Mouse (Mus musculus) kidney, postnatal 4 days (tissue): ENCODE results near the gene Pik3cd.

ENCODE experiments used
- DNase-seq, 2 experiments: peaks; one replicate each; pipeline ENCODE4 v3.0.0; 2021; ENCODE audit warnings: mixed read lengths in 2 of 2

Gene Pik3cd

GRCm38 (mm10) chr4:149606766-149607358 lies 95.5 kb downstream of the Pik3cd start:
- DNase-seq, result no peak

- DNase-seq, result no peak
These were observed 96.3 kb downstream of the Pik3cd start for GRCm38 (mm10) chr4:149606056-149606455.

- DNase-seq, result no peak
These were observed 97.9 kb downstream of the Pik3cd start for GRCm38 (mm10) chr4:149604518-149604917.

GRCm38 (mm10) chr4:149603860-149604259 lies 98.5 kb downstream of the Pik3cd start:
- no peak for DNase-seq

GRCm38 (mm10) chr4:149602236-149602635 lies 100.1 kb downstream of the Pik3cd start:
- no peak for DNase-seq

DNA sequence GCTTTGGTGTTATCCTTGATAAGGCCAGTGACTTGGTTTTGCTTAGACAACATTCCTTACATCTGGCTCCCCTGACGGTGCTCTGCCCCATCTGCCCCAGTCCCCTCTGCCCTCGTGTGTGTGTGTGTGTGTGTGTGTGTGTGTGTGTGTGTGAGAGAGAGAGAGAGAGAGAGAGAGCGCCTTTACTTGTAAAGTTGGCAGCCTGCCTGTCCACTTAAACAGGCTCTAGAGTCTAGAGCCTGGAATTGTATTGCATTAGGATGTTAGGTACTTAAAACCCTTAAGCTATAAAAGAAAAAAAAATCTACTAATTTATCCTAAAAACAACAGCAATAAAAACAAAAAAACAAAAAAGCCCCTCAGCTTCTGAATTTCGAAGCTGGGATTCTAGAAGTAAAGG lies 100.9 kb downstream of the Pik3cd start:
- no peak for DNase-seq

GRCm38 (mm10) chr4:149600130-149600529 lies 102.2 kb downstream of the Pik3cd start:
- no peak for DNase-seq

GRCm38 (mm10) chr4:149599549-149599948 lies 102.8 kb downstream of the Pik3cd start:
- DNase-seq, result no peak
